In genomic region chr9:25224959-25225358, GRCm38 (mm10) we compare ENCODE assay signal across 28 mouse cellular contexts. TPM values are rescaled to one million over a fixed set of nuclear protein-coding genes. Genes with fewer than 3 reads are reported as not detected.
DNase-seq lines count a peak whose midpoint lies in the region; ATAC-seq and TF ChIP-seq lines count a peak whose summit lies in the region.
"Had no signal": no experiment of that assay in that cellular context is flagged by ENCODE, and none has a peak within 500 bp of the region (broad histone marks: within the 10 kb centered on the region; RNA-seq: fewer than 3 reads in every experiment).

No protein-coding gene starts in this region.

- no peak overlapping the region for H3K4me2 ChIP-seq in intestine, embryonic 15.5 days (replicated peaks)
- H3K4me2 ChIP-seq: embryonic facial prominence, embryonic 15.5 days; heart, embryonic 15.5 days; kidney, embryonic 15.5 days; liver, embryonic 15.5 days; lung, embryonic 15.5 days; midbrain, embryonic 13.5 days; neural tube, embryonic 12.5 days had no signal

- H3K9me3 ChIP-seq in intestine, embryonic 15.5 days: no peaks in the 10 kb centered on the region
- H3K9me3 ChIP-seq: embryonic facial prominence, embryonic 15.5 days; G1E; heart, embryonic 15.5 days; kidney, embryonic 15.5 days; limb, embryonic 10.5 days; liver, embryonic 15.5 days; lung, embryonic 15.5 days; megakaryocyte, embryonic 14.5 days; midbrain, embryonic 13.5 days; neural tube, embryonic 12.5 days had no signal

- no peak overlapping the region for H3K4me3 ChIP-seq in layer of hippocampus, adult 2 months
- H3K4me3 ChIP-seq in intestine, embryonic 15.5 days (replicated peaks): no peak overlapping the region
- H3K4me3 ChIP-seq: embryonic facial prominence, embryonic 15.5 days; heart, embryonic 15.5 days; kidney, embryonic 15.5 days; limb, embryonic 10.5 days; liver, embryonic 15.5 days; lung, embryonic 15.5 days; megakaryocyte, embryonic 14.5 days; midbrain, embryonic 13.5 days; neural tube, embryonic 12.5 days had no signal

- H3K27me3 ChIP-seq in intestine, embryonic 15.5 days (replicated peaks): no peaks in the 10 kb centered on the region
- H3K27me3 ChIP-seq: CH12.LX; embryonic facial prominence, embryonic 15.5 days; heart, embryonic 15.5 days; kidney, embryonic 15.5 days; liver, embryonic 15.5 days; lung, embryonic 15.5 days; megakaryocyte, embryonic 14.5 days; midbrain, embryonic 13.5 days; neural tube, embryonic 12.5 days had no signal

- H3K9ac ChIP-seq in intestine, embryonic 15.5 days: no peak overlapping the region
- H3K9ac ChIP-seq: embryonic facial prominence, embryonic 15.5 days; heart, embryonic 15.5 days; kidney, embryonic 15.5 days; liver, embryonic 15.5 days; lung, embryonic 15.5 days; midbrain, embryonic 13.5 days; neural tube, embryonic 12.5 days had no signal

- H3K4me1 ChIP-seq in intestine, embryonic 15.5 days (replicated peaks): no peaks in the 10 kb centered on the region
- H3K4me1 ChIP-seq: embryonic facial prominence, embryonic 15.5 days; kidney, embryonic 15.5 days; limb, embryonic 10.5 days; liver, embryonic 15.5 days; midbrain, embryonic 13.5 days; neural tube, embryonic 12.5 days had no signal

- H3K36me3 ChIP-seq in intestine, embryonic 15.5 days: no peaks in the 10 kb centered on the region
- H3K36me3 ChIP-seq: embryonic facial prominence, embryonic 15.5 days; G1E; heart, embryonic 15.5 days; kidney, embryonic 15.5 days; limb, embryonic 10.5 days; liver, embryonic 15.5 days; lung, embryonic 15.5 days; midbrain, embryonic 13.5 days; neural tube, embryonic 12.5 days had no signal

- no peak for DNase-seq in frontal cortex, postnatal 25 days (ENCODE audit: low spot score in 2 of 2)
- DNase-seq in layer of hippocampus, adult 2 months (ENCODE audit: low spot score in 2 of 2): no peak
- no peak for DNase-seq in layer of hippocampus, postnatal 36 days
- peak; percentile 38 to 48 for DNase-seq in right cerebral cortex, adult 2 months (ENCODE audit: low spot score in 2 of 2)
- no peak for DNase-seq in right cerebral cortex, postnatal 14 days
- DNase-seq: adrenal gland, adult 8-10 months; B cell, adult 2 months; cerebellum, adult 8-10 months; heart, postnatal 4 days; kidney, adult 11 months; kidney, postnatal 36 days; liver; lung, postnatal 36 days; thymus, adult 2 months had no signal

- H3K27ac ChIP-seq in layer of hippocampus, adult 2 months: peak overlapping the region; percentile 56
- H3K27ac ChIP-seq in intestine, embryonic 15.5 days: no peak overlapping the region
- H3K27ac ChIP-seq: embryonic facial prominence, embryonic 15.5 days; heart, embryonic 15.5 days; kidney, embryonic 15.5 days; limb, embryonic 10.5 days; liver, embryonic 15.5 days; lung, embryonic 15.5 days; midbrain, embryonic 13.5 days; neural tube, embryonic 12.5 days; stomach, postnatal 0 days had no signal

- peak; percentile 72 for ATAC-seq in frontal cortex, adult (ENCODE audit: low TSS enrichment)
- ATAC-seq in intestine, embryonic 15.5 days: no peak
- ATAC-seq: midbrain, embryonic 13.5 days had no signal

- WGBS in intestine, embryonic 15.5 days: 77% methylated on average over 4 of the region's 4 CpGs

- TF ChIP-seq CTCF in layer of hippocampus, adult 2 months (conservative IDR thresholded peaks at IDR 0.05): no peak

RNA-seq across cellular contexts. Expression of gene Sept7, which starts 27.3 kb away (rescaled TPM):
- 100 to 1,000 TPM; 263 to 265 TPM for total RNA-seq in layer of hippocampus, adult 2 months (2021)
- total RNA-seq in layer of hippocampus, postnatal 36 days (2021): 100 to 1,000 TPM; 278 to 293 TPM
- 221 and 262 TPM in 2 replicates for polyA plus RNA-seq in intestine, embryonic 15.5 days (2015; fragmentation: Nextera tagmentation; extraction: Ambion mirVana)

Comparison
In these comparisons a context has a peak if more than half of its experiments do, and no peak if none do; other contexts are left out.
1. DNase-seq: peak in right cerebral cortex, adult 2 months (2 of 2); none in frontal cortex, postnatal 25 days (0 of 2), layer of hippocampus, adult 2 months (0 of 2), layer of hippocampus, postnatal 36 days (0 of 2) and right cerebral cortex, postnatal 14 days (single experiment).